Mouse (Mus musculus): ENCODE results near the gene Trappc12.

GRCm38 (mm10) chr12:28718106-28718505, 32.2 kb downstream of the Trappc12 start:
- TF ChIP-seq POLR2A (IDR thresholded peaks at IDR 0.05; ENCODE audit: insufficient read length, low read depth) (no peak), TCF12 (IDR thresholded peaks at IDR 0.05; ENCODE audit: insufficient read depth, poor library complexity, severe bottlenecking) (no peak), E2F4 (IDR thresholded peaks at IDR 0.05; ENCODE audit: insufficient read depth) (no peak), USF1 (IDR thresholded peaks at IDR 0.05; ENCODE audit: low read depth) (no peak), MAX (IDR thresholded peaks at IDR 0.05; ENCODE audit: low read depth) (no peak), CEBPB (IDR thresholded peaks at IDR 0.05; ENCODE audit: insufficient read depth, poor library complexity, severe bottlenecking) (no peak), POLR2AphosphoS2 (IDR thresholded peaks at IDR 0.05; ENCODE audit: insufficient read length, low read depth) (no peak), MYOG (IDR thresholded peaks at IDR 0.05; ENCODE audit: control insufficient read depth in 1 of 3, insufficient read depth in 1 of 3, insufficient read length in 2 of 3, low read depth in 2 of 3) (no peak), REST (IDR thresholded peaks at IDR 0.05; ENCODE audit: insufficient read depth, insufficient read length) (no peak), SRF (IDR thresholded peaks at IDR 0.05; ENCODE audit: control insufficient read depth, insufficient read length, low read depth) (no peak), MYOD1 (IDR thresholded peaks at IDR 0.05; ENCODE audit: control insufficient read depth in 1 of 3, insufficient read length in 2 of 3, low read depth in 2 of 3) (no peak), TCF3 (IDR thresholded peaks at IDR 0.05; ENCODE audit: insufficient read length, low read depth) (no peak)
